Mouse (Mus musculus): ENCODE measurements around the gene 1700037C18Rik. TPM values are rescaled to one million over a fixed set of nuclear protein-coding genes. Genes with fewer than 3 reads are reported as not detected.

The 1700037C18Rik gene
- polyA plus RNA-seq, 1 experiment from 2014 or later: 9.1 TPM

GRCm38 (mm10) chr16:3885065-3885670 is 23.3 kb downstream of the 1700037C18Rik start:
- ATAC-seq (ENCODE audit: low FRiP score, low TSS enrichment) (peak; percentile 7; the same call in 1 of the 2 replicates), DNase-seq (no peak)
- no peaks in the 10 kb centered on the region for H3K27me3 ChIP-seq (ENCODE audit: control insufficient read depth, insufficient read depth, low read length)
- H3K27ac ChIP-seq (replicated peaks; ENCODE audit: low read depth, low read length): peak overlapping the region; percentile 95
- peak overlapping the region; percentile 92 for H3K4me3 ChIP-seq (replicated peaks; ENCODE audit: low read depth, low read length)
- no peaks in the 10 kb centered on the region for H3K36me3 ChIP-seq (ENCODE audit: control insufficient read depth, insufficient read depth, low read length)
- no peaks in the 10 kb centered on the region for H3K9me3 ChIP-seq (ENCODE audit: control insufficient read depth, low read length)
- peaks cover 14% of the 10 kb centered on the region for H3K4me1 ChIP-seq (ENCODE audit: control insufficient read depth, insufficient read depth, low read length)
- peak overlapping the region; percentile 88 for H3K9ac ChIP-seq (replicated peaks; ENCODE audit: low read length)
- peak overlapping the region; percentile 82 for H3K4me2 ChIP-seq (ENCODE audit: low read length)
- 2% methylated on average over 10 of the region's 10 CpGs for WGBS

GRCm38 (mm10) chr16:3884201-3885064 is 24.1 kb downstream of the 1700037C18Rik start, which contains the start of the genes Zfp597 and Gm20695:
Gene Zfp597, minus strand, starts transcription at chr16:3884561.
Gene Gm20695, plus strand, starts transcription at chr16:3884648.
- no peaks in the 10 kb centered on the region for H3K27me3 ChIP-seq (ENCODE audit: control insufficient read depth, insufficient read depth, low read length)
- H3K36me3 ChIP-seq (ENCODE audit: control insufficient read depth, insufficient read depth, low read length): no peaks in the 10 kb centered on the region
- WGBS: under 1% methylated on average over 88 of the region's 88 CpGs
- H3K27ac ChIP-seq (replicated peaks; ENCODE audit: low read depth, low read length): peak within 1 kb of the TSS; percentile 95
- ATAC-seq (ENCODE audit: low FRiP score, low TSS enrichment) (peak; percentile 99), DNase-seq (peak; percentile 97)
- H3K4me3 ChIP-seq (replicated peaks; ENCODE audit: low read depth, low read length): peak within 1 kb of the TSS; percentile 92
- peaks cover 14% of the 10 kb centered on the region for H3K4me1 ChIP-seq (ENCODE audit: control insufficient read depth, insufficient read depth, low read length)
- H3K9me3 ChIP-seq (ENCODE audit: control insufficient read depth, low read length): no peaks in the 10 kb centered on the region
- peak within 1 kb of the TSS; percentile 82 for H3K4me2 ChIP-seq (ENCODE audit: low read length)
- peak within 1 kb of the TSS; percentile 88 for H3K9ac ChIP-seq (replicated peaks; ENCODE audit: low read length)

GRCm38 (mm10) chr16:3876346-3876745 is 32.1 kb downstream of the 1700037C18Rik start:
- H3K9me3 ChIP-seq (ENCODE audit: control insufficient read depth, low read length): no peaks in the 10 kb centered on the region
- WGBS: 95% methylated on average over 4 of the region's 4 CpGs
- peaks cover 13% of the 10 kb centered on the region for H3K4me1 ChIP-seq (ENCODE audit: control insufficient read depth, insufficient read depth, low read length)
- H3K27ac ChIP-seq (replicated peaks; ENCODE audit: low read depth, low read length): no peak overlapping the region
- no peaks in the 10 kb centered on the region for H3K27me3 ChIP-seq (ENCODE audit: control insufficient read depth, insufficient read depth, low read length)
- H3K9ac ChIP-seq (replicated peaks; ENCODE audit: low read length): no peak overlapping the region
- no peak overlapping the region for H3K4me3 ChIP-seq (replicated peaks; ENCODE audit: low read depth, low read length)
- DNase-seq: no peak
- no peaks in the 10 kb centered on the region; the same call in 1 of the 2 replicates for H3K36me3 ChIP-seq (ENCODE audit: control insufficient read depth, insufficient read depth, low read length)
- no peak overlapping the region for H3K4me2 ChIP-seq (ENCODE audit: low read length)
- ATAC-seq (ENCODE audit: low FRiP score, low TSS enrichment): no peak

DNA sequence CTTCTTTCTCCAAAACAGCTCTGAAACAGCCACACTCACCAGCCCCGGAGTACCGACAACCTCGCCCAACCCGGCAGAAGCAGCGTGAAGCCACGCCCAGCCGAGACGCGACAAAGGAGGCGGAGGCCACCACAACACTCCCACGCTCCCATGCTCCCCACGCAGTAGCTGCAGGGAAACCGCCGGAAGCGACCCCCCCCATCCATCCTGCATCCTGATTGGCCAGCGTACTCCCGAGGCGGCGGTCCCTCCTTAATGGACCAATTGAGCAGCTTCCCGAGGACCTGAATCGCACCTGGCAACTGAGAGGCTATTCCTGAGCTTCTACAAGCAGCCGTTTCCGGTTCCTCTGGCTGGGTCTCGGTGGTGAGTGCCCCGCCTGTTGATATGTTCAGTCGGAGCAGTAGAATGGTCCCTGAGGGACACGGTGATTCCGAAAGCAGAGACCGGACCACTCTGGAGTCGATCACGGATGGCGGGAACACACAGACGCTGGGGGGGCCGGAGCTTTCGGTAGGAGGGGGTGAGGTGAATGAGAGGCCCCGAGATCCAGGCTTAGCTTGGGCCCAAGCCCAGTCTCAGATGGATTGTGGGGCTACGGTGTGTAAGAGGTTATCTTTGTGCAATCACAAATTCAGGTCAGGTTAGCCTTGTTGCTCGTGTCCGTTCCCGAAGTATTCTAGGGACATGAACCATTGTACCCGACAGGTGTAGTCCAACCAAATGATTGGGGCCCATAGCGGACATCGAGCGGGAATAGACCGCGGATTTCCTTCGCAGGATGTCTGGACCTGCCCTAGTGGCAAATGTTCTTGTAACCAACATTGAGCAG is 36.1 kb downstream of the 1700037C18Rik start, which contains the start of gene Naa60:
Gene Naa60 (plus strand): TSS at position 160 of the 832 bp plus-strand sequence.
- peak within 1 kb of the TSS; percentile 63 for H3K9ac ChIP-seq (replicated peaks; ENCODE audit: low read length)
- no peaks in the 10 kb centered on the region for H3K9me3 ChIP-seq (ENCODE audit: control insufficient read depth, low read length)
- WGBS: 4% methylated on average over 47 of the region's 47 CpGs
- peak within 1 kb of the TSS; percentile 93 for H3K4me2 ChIP-seq (ENCODE audit: low read length)
- ATAC-seq (ENCODE audit: low FRiP score, low TSS enrichment): peak; percentile 98
- H3K4me1 ChIP-seq (ENCODE audit: control insufficient read depth, insufficient read depth, low read length): peaks cover 13% of the 10 kb centered on the region
- H3K36me3 ChIP-seq (ENCODE audit: control insufficient read depth, insufficient read depth, low read length): peaks cover 19% of the 10 kb centered on the region
- H3K27ac ChIP-seq (replicated peaks; ENCODE audit: low read depth, low read length): peak within 1 kb of the TSS; percentile 58; the same call in 1 of the 2 replicates
- peak; percentile 93 for DNase-seq
- H3K27me3 ChIP-seq (ENCODE audit: control insufficient read depth, insufficient read depth, low read length): no peaks in the 10 kb centered on the region
- H3K4me3 ChIP-seq (replicated peaks; ENCODE audit: low read depth, low read length): peak within 1 kb of the TSS; percentile 57

- peak; percentile 32 for ATAC-seq (ENCODE audit: low FRiP score, low TSS enrichment)
- H3K9ac ChIP-seq (replicated peaks; ENCODE audit: low read length): peak overlapping the region; percentile 63
- peaks cover 13% of the 10 kb centered on the region for H3K4me1 ChIP-seq (ENCODE audit: control insufficient read depth, insufficient read depth, low read length)
- no peaks in the 10 kb centered on the region for H3K9me3 ChIP-seq (ENCODE audit: control insufficient read depth, low read length)
- no peak overlapping the region for H3K27ac ChIP-seq (replicated peaks; ENCODE audit: low read depth, low read length)
- peak overlapping the region; percentile 93 for H3K4me2 ChIP-seq (ENCODE audit: low read length)
- WGBS: 2% methylated on average over 16 of the region's 16 CpGs
- peak overlapping the region; percentile 57 for H3K4me3 ChIP-seq (replicated peaks; ENCODE audit: low read depth, low read length)
- no peak for DNase-seq
- H3K27me3 ChIP-seq (ENCODE audit: control insufficient read depth, insufficient read depth, low read length): no peaks in the 10 kb centered on the region
- H3K36me3 ChIP-seq (ENCODE audit: control insufficient read depth, insufficient read depth, low read length): peaks cover 19% of the 10 kb centered on the region
These were observed 36.7 kb downstream of the 1700037C18Rik start for GRCm38 (mm10) chr16:3871815-3872214.

GRCm38 (mm10) chr16:3859254-3859653 is 49.2 kb downstream of the 1700037C18Rik start:
- whole genome bisulfite sequencing: 96% methylated on average over 4 of the region's 4 CpGs
- DNase-seq (no peak), ATAC-seq (ENCODE audit: low FRiP score, low TSS enrichment) (no peak)
- no peak overlapping the region for H3K9ac ChIP-seq (replicated peaks; ENCODE audit: low read length)
- no peaks in the 10 kb centered on the region for H3K4me1 ChIP-seq (ENCODE audit: control insufficient read depth, insufficient read depth, low read length)
- H3K9me3 ChIP-seq (ENCODE audit: control insufficient read depth, low read length): no peaks in the 10 kb centered on the region
- no peaks in the 10 kb centered on the region for H3K27me3 ChIP-seq (ENCODE audit: control insufficient read depth, insufficient read depth, low read length)
- H3K4me2 ChIP-seq (ENCODE audit: low read length): no peak overlapping the region
- H3K4me3 ChIP-seq (replicated peaks; ENCODE audit: low read depth, low read length): no peak overlapping the region
- no peak overlapping the region for H3K27ac ChIP-seq (replicated peaks; ENCODE audit: low read depth, low read length)
- peaks cover 27% of the 10 kb centered on the region for H3K36me3 ChIP-seq (ENCODE audit: control insufficient read depth, insufficient read depth, low read length)

- H3K4me1 ChIP-seq (ENCODE audit: control insufficient read depth, insufficient read depth, low read length): 0 out of 2 replicates have a peak, but pooled peaks cover 2% of the 10 kb centered on the region
- no peak for ATAC-seq (ENCODE audit: low FRiP score, low TSS enrichment)
- H3K27me3 ChIP-seq (ENCODE audit: control insufficient read depth, insufficient read depth, low read length): no peaks in the 10 kb centered on the region
- no peaks in the 10 kb centered on the region for H3K9me3 ChIP-seq (ENCODE audit: control insufficient read depth, low read length)
- no peak overlapping the region for H3K27ac ChIP-seq (replicated peaks; ENCODE audit: low read depth, low read length)
- WGBS: 94% methylated on average over 1 of the region's 1 CpGs
- H3K4me2 ChIP-seq (ENCODE audit: low read length): no peak overlapping the region
- peaks cover 6% of the 10 kb centered on the region for H3K36me3 ChIP-seq (ENCODE audit: control insufficient read depth, insufficient read depth, low read length)
- DNase-seq: no peak
- no peak overlapping the region for H3K9ac ChIP-seq (replicated peaks; ENCODE audit: low read length)
- no peak overlapping the region for H3K4me3 ChIP-seq (replicated peaks; ENCODE audit: low read depth, low read length)
These were observed 52.7 kb downstream of the 1700037C18Rik start for GRCm38 (mm10) chr16:3855776-3856175.

Data from midbrain, embryonic 14.5 days (tissue).